Mouse (Mus musculus) olfactory bulb, adult 2 months (tissue): ENCODE measurements around the gene Fam102a.
A peak's percentile ranks its signal among the peaks of the same experiment; 100 is the strongest.

ENCODE experiments used
- CTCF ChIP-seq: fragments of 200-500 bp; IDR thresholded peaks from 2 replicates; pipeline ENCODE4 v1.5.1; 2012; ENCODE audit warnings: low read depth, mild to moderate bottlenecking, low read length, moderate library complexity; ENCODE audit not compliant: insufficient read depth
- POLR2A ChIP-seq: fragments of 200-500 bp; IDR thresholded peaks from 2 replicates; pipeline ENCODE4 v1.6.1; 2012; ENCODE audit warnings: mild to moderate bottlenecking, low read depth, low read length, moderate library complexity; ENCODE audit not compliant: insufficient read depth

DNA sequence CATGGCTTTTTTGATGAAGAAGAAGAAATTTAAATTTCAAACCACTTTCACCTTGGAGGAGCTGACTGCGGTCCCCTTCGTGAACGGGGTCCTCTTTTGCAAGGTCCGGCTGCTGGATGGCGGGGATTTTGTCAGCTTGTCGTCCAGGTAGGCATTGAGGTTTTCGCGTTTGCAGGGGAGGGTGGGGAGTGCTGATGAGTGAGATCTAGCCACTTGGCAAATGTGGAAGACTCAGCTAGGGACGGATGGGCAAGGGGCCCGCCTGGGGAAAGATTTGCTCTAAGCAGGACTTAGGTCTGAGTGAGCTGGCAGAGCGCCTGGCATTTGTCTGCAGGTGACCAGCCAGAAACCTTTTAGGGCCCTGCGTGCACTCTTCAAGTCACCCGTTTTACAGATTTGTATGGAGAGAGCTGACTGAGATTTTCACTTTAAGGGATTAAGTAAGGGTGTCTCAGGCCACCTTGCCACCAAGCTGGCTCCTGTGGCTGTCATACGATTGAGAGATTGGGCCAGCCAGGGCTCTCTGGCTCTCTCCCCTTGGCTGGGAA is 1.0 kb downstream of the Fam102a start:
- TF ChIP-seq POLR2A (0 out of 2 replicates have a peak, but pooled peaks have one; percentile 23), CTCF (no peak)
